Mouse (Mus musculus) CH12.LX (cell line): ENCODE data around the gene Dazl. TPM values are rescaled to one million over a fixed set of nuclear protein-coding genes. Genes with fewer than 3 reads are reported as not detected.

Source experiments
- DNase-seq: peaks from one replicate; pipeline ENCODE4 v3.0.0-alpha.2; 2013; ENCODE audit errors: extremely low read depth
- H3K27ac ChIP-seq: 2 replicates; pipeline ENCODE4 v1.5.1; 2012; ENCODE audit warnings: low read depth, mild to moderate bottlenecking, control low read depth, moderate library complexity; ENCODE audit not compliant: insufficient read depth
- H3K27me3 ChIP-seq: replicated peaks from 2 replicates; pipeline ENCODE3; 2012; ENCODE audit warnings: inconsistent platforms
- H3K36me3 ChIP-seq, 2 experiments: replicated peaks in 1 of 2; 2 replicates each; pipeline versions ENCODE3 to v1.6.1; 2012; ENCODE audit warnings: inconsistent platforms in 1 of 2, low read length in 1 of 2, mild to moderate bottlenecking in 1 of 2, mixed read lengths in 1 of 2, moderate library complexity in 1 of 2; ENCODE audit not compliant: control insufficient read depth in 1 of 2, insufficient read depth in 1 of 2
- H3K4me1 ChIP-seq, 2 experiments: 2 replicates each; pipeline ENCODE4 v1.6.1; 2012; ENCODE audit warnings: inconsistent platforms in 1 of 2, moderate library complexity in 1 of 2; ENCODE audit not compliant: insufficient read depth in 2 of 2, control insufficient read depth in 1 of 2
- H3K4me2 ChIP-seq: 2 replicates; pipeline ENCODE4 v1.6.1; 2012; ENCODE audit warnings: low read depth, mild to moderate bottlenecking, control low read depth; ENCODE audit not compliant: poor library complexity, insufficient read depth, severe bottlenecking
- H3K4me3 ChIP-seq, 3 experiments: fragments of 150-350 bp in 1 of 3; sonication (generic) in 1 of 3; replicated peaks in 1 of 3; 2 replicates each; pipeline versions ENCODE3 to v1.5.1; 2011 to 2012; ENCODE audit warnings: low read depth in 2 of 3, low read length in 2 of 3, mild to moderate bottlenecking in 2 of 3, moderate library complexity in 2 of 3, control low read depth in 1 of 3, improper control_type of control experiment in 1 of 3, inconsistent platforms in 1 of 3, mixed read lengths in 1 of 3; ENCODE audit not compliant: poor library complexity in 1 of 3
- H3K79me2 ChIP-seq: replicated peaks from 2 replicates; pipeline ENCODE4 v1.6.1; 2012; ENCODE audit warnings: mild to moderate bottlenecking, moderate library complexity; ENCODE audit not compliant: control insufficient read depth, poor library complexity, insufficient read depth, severe bottlenecking; ENCODE audit errors: extremely low read depth
- H3K9ac ChIP-seq: 2 replicates; pipeline ENCODE4 v1.6.1; 2012; ENCODE audit warnings: low read depth, mild to moderate bottlenecking, control low read depth, moderate library complexity; ENCODE audit not compliant: insufficient read depth
- H3K9me3 ChIP-seq: replicated peaks from 2 replicates; pipeline ENCODE3; 2012; ENCODE audit warnings: low read length, inconsistent platforms, mixed read lengths
- CHD1 ChIP-seq: IDR thresholded peaks from 2 replicates; pipeline ENCODE4 v1.6.1; 2012; ENCODE audit warnings: low read depth, low read length, improper control_type of control experiment, inconsistent platforms
- CHD2 ChIP-seq: IDR thresholded peaks from 2 replicates; pipeline ENCODE4 v1.6.1; 2011; ENCODE audit warnings: low read length, improper control_type of control experiment
- CTCF ChIP-seq, 2 experiments: IDR thresholded peaks in 1 of 2; conservative IDR thresholded peaks in 1 of 2; 2 replicates each; pipeline ENCODE4 v1.5.1; 2011 to 2012; ENCODE audit warnings: low read depth in 2 of 2, low read length in 2 of 2, improper control_type of control experiment in 1 of 2, inconsistent platforms in 1 of 2, mild to moderate bottlenecking in 1 of 2, moderate library complexity in 1 of 2
- E2F4 ChIP-seq: IDR thresholded peaks from 2 replicates; pipeline ENCODE4 v1.6.1; 2011; ENCODE audit warnings: low read depth, low read length, improper control_type of control experiment; ENCODE audit not compliant: insufficient replicate concordance
- ELF1 ChIP-seq: IDR thresholded peaks from 2 replicates; pipeline ENCODE4 v1.6.1; 2014; ENCODE audit warnings: low read depth, mild to moderate bottlenecking, inconsistent platforms, low read length, improper control_type of control experiment
- EP300 ChIP-seq: IDR thresholded peaks from 2 replicates; pipeline ENCODE4 v1.6.1; 2011; ENCODE audit warnings: low read length, improper control_type of control experiment
- GABPA ChIP-seq: IDR thresholded peaks from 2 replicates; pipeline ENCODE4 v1.6.1; 2012; ENCODE audit warnings: low read depth, low read length, improper control_type of control experiment, inconsistent platforms; ENCODE audit not compliant: insufficient replicate concordance
- KAT2A ChIP-seq: IDR thresholded peaks from 2 replicates; pipeline ENCODE4 v1.6.1; 2012; ENCODE audit warnings: low read length, improper control_type of control experiment, inconsistent platforms; ENCODE audit not compliant: insufficient replicate concordance
- MXI1 ChIP-seq: IDR thresholded peaks from 2 replicates; pipeline ENCODE4 v1.6.1; 2011; ENCODE audit warnings: mild to moderate bottlenecking, low read depth, low read length, improper control_type of control experiment
- MYC ChIP-seq: IDR thresholded peaks from 2 replicates; pipeline ENCODE4 v1.6.1; 2011; ENCODE audit warnings: low read depth, mild to moderate bottlenecking, improper control_type of control experiment, low read length
- NRF1 ChIP-seq: IDR thresholded peaks from 2 replicates; pipeline ENCODE4 v1.6.1; 2014; ENCODE audit warnings: low read depth, mild to moderate bottlenecking, inconsistent platforms, low read length, improper control_type of control experiment, moderate library complexity
- RAD21 ChIP-seq: IDR thresholded peaks from 2 replicates; pipeline ENCODE4 v1.6.1; 2011; ENCODE audit warnings: low read depth, mild to moderate bottlenecking, low read length, improper control_type of control experiment, moderate library complexity
- RCOR1 ChIP-seq: conservative IDR thresholded peaks from 2 replicates; pipeline ENCODE4 v1.6.1; 2012; ENCODE audit warnings: low read depth, mild to moderate bottlenecking, inconsistent platforms, low read length, improper control_type of control experiment
- SMC3 ChIP-seq: IDR thresholded peaks from 2 replicates; pipeline ENCODE4 v1.6.1; 2011; ENCODE audit warnings: low read depth, low read length, improper control_type of control experiment
- TBP ChIP-seq: conservative IDR thresholded peaks from 2 replicates; pipeline ENCODE4 v1.6.1; 2011; ENCODE audit warnings: low read depth, low read length, improper control_type of control experiment
- TCF12 ChIP-seq: IDR thresholded peaks from 2 replicates; pipeline ENCODE4 v1.6.1; 2014; ENCODE audit warnings: low read depth, mild to moderate bottlenecking, inconsistent platforms, low read length, improper control_type of control experiment
- UBTF ChIP-seq: IDR thresholded peaks from 2 replicates; pipeline ENCODE4 v1.6.1; 2012; ENCODE audit warnings: low read depth, mild to moderate bottlenecking, inconsistent platforms, low read length, improper control_type of control experiment, moderate library complexity
- USF1 ChIP-seq: IDR thresholded peaks from 2 replicates; pipeline ENCODE4 v1.6.1; 2014; ENCODE audit warnings: low read depth, mild to moderate bottlenecking, inconsistent platforms, low read length, improper control_type of control experiment
- ZC3H11A ChIP-seq: IDR thresholded peaks from 2 replicates; pipeline ENCODE4 v1.6.1; 2012; ENCODE audit warnings: low read depth, mild to moderate bottlenecking, inconsistent platforms, low read length, improper control_type of control experiment
- ZMIZ1 ChIP-seq: IDR thresholded peaks from 2 replicates; pipeline ENCODE4 v1.6.1; 2012; ENCODE audit warnings: low read depth, mild to moderate bottlenecking, inconsistent platforms, low read length, improper control_type of control experiment
- ZNF384 ChIP-seq: IDR thresholded peaks from 2 replicates; pipeline ENCODE4 v1.6.1; 2012; ENCODE audit warnings: low read depth, low read length, improper control_type of control experiment, inconsistent platforms
- dilution Hi-C: fragments of 300-500 bp; cut with MboI; formaldehyde crosslinking; loops from 2 replicates; pipeline ENCODE4 v1.14.3; 2020; ENCODE audit warnings: low sequenced_read_pairs; ENCODE audit not compliant: extremely low pct_unique_long_range_greater_than_20kb, extremely low pct_ligation_motif_present
- in situ Hi-C: fragments of 300-500 bp; cut with MboI; formaldehyde crosslinking; loops from 3 replicates; pipeline ENCODE4 v1.14.3; 2019; ENCODE audit warnings: low sequenced_read_pairs, low pct_ligation_motif_present, low pct_unique_long_range_greater_than_20kb, mixed read lengths
- polyA plus RNA-seq: library from polyadenylated mRNA; unstranded; fragments of >175 nt; gene quantifications from 2 replicates; pipeline ENCODE4 v1.2.1, GENCODE M21; 2012; ENCODE audit warnings: low read depth; ENCODE audit not compliant: insufficient read length
- total RNA-seq, 2 experiments: library from RNA; depleted of rRNA; stranded (reverse); fragments of 300-350 nt in 1 of 2; fragments of >200 nt in 1 of 2; gene quantifications; 2 replicates each; pipeline ENCODE4 v1.2.3; 2012 to 2014

The Dazl gene
- total and polyA plus RNA-seq, 3 experiments: 0.09 TPM; not detected in 2

GRCm38 (mm10) chr17:50331171-50332011, 38.0 kb upstream of the Dazl start:
- Histone ChIP-seq H3K27me3 (no peaks in the 10 kb centered on the region), H3K9me3 (no peaks in the 10 kb centered on the region), H3K4me1 (peaks cover 0 to 5% of the 10 kb centered on the region in 2 experiments; a peak in 1 of 4 replicates), H3K27ac (no peak overlapping the region), H3K79me2 (no peaks in the 10 kb centered on the region), H3K36me3 (no peaks in the 10 kb centered on the region), H3K4me3 (no peak overlapping the region), H3K4me2 (no peak overlapping the region), H3K9ac (no peak overlapping the region)
- in situ Hi-C loops: loop anchor here (25.0 kb wide), 1 partner anchor 456 kb away; no protein-coding TSS in a partner anchor
- no peak for TF ChIP-seq NRF1
- TF ChIP-seq SMC3: no peak
- TF ChIP-seq ZNF384: no peak
- no peak for TF ChIP-seq MYC
- TF ChIP-seq RCOR1: no peak
- TF ChIP-seq ZC3H11A: no peak
- no peak for TF ChIP-seq EP300
- TF ChIP-seq RAD21: no peak
- no peak for TF ChIP-seq TCF12
- no peak for TF ChIP-seq ELF1
- TF ChIP-seq CHD1: no peak
- TF ChIP-seq USF1: no peak
- dilution Hi-C loops: no loop called here
- no peak for DNase-seq

- H3K4me2 ChIP-seq: no peak overlapping the region
- dilution Hi-C loops: no loop called here
- peaks cover 0 to 5% of the 10 kb centered on the region in 2 experiments; a peak in 1 of 4 replicates for H3K4me1 ChIP-seq
- in situ Hi-C loops: loop anchor here (25.0 kb wide), 1 partner anchor 457 kb away; no protein-coding TSS in a partner anchor
- no peak overlapping the region for H3K4me3 ChIP-seq
- no peak for DNase-seq
- H3K36me3 ChIP-seq: no peaks in the 10 kb centered on the region
- no peak for TF ChIP-seq GABPA
- TF ChIP-seq ZC3H11A: no peak
- no peak for TF ChIP-seq CHD2
- TF ChIP-seq ZMIZ1: no peak
- TF ChIP-seq TBP: no peak
- TF ChIP-seq MXI1: no peak
- TF ChIP-seq EP300: no peak
- TF ChIP-seq MYC: no peak
- TF ChIP-seq CTCF (conservative IDR thresholded peaks at IDR 0.05 in 1 of 2, IDR thresholded peaks at IDR 0.05 in 1 of 2; ENCODE audit: low read depth in 2 of 2, low read length in 2 of 2): no peak
- TF ChIP-seq RAD21: no peak
- no peak for TF ChIP-seq KAT2A
- no peak for TF ChIP-seq UBTF
- TF ChIP-seq E2F4: no peak
- H3K27me3 ChIP-seq: no peaks in the 10 kb centered on the region
- H3K9ac ChIP-seq: no peak overlapping the region
- no peaks in the 10 kb centered on the region for H3K79me2 ChIP-seq
- H3K27ac ChIP-seq: no peak overlapping the region
- no peaks in the 10 kb centered on the region for H3K9me3 ChIP-seq
Measured at GRCm38 (mm10) chr17:50330245-50330644, 36.8 kb upstream of the Dazl start.
